Mouse (Mus musculus) limb, embryonic 15.5 days (tissue): ENCODE measurements around the gene Svop. TPM values are rescaled to one million over a fixed set of nuclear protein-coding genes. Genes with fewer than 3 reads are reported as not detected.

Source experiments
- ATAC-seq: fragments of 200-750 bp; cut with Nextera tagmentation; 2 replicates; pipeline ENCODE4 v1.8.0; 2017; ENCODE audit warnings: low read depth, moderate TSS enrichment; ENCODE audit not compliant: insufficient number of reproducible peaks, low FRiP score, low TSS enrichment
- H3K27ac ChIP-seq: fragments of 300-500 bp; sonication (generic); 2 replicates; pipeline ENCODE4 v1.5.1; 2015; ENCODE audit warnings: moderate library complexity, mild to moderate bottlenecking, inconsistent platforms
- H3K27me3 ChIP-seq: fragments of 300-500 bp; sonication (generic); 2 replicates; pipeline ENCODE4 v1.6.1; 2015; ENCODE audit warnings: inconsistent platforms
- H3K36me3 ChIP-seq: fragments of 300-500 bp; sonication (generic); 2 replicates; pipeline ENCODE4 v1.6.1; 2015; ENCODE audit warnings: inconsistent platforms
- H3K4me1 ChIP-seq: fragments of 300-500 bp; sonication (generic); 2 replicates; pipeline ENCODE4 v1.6.1; 2015; ENCODE audit warnings: inconsistent platforms
- H3K4me2 ChIP-seq: fragments of 300-500 bp; sonication (generic); 2 replicates; pipeline ENCODE4 v1.6.1; 2015; ENCODE audit warnings: mild to moderate bottlenecking, inconsistent platforms
- H3K4me3 ChIP-seq: fragments of 300-500 bp; sonication (generic); 2 replicates; pipeline ENCODE4 v1.5.1; 2015; ENCODE audit warnings: mild to moderate bottlenecking, inconsistent platforms
- H3K9ac ChIP-seq: fragments of 300-500 bp; sonication (generic); 2 replicates; pipeline ENCODE4 v1.6.1; 2015; ENCODE audit warnings: inconsistent platforms
- H3K9me3 ChIP-seq: fragments of 300-500 bp; sonication (generic); 2 replicates; pipeline ENCODE4 v1.6.1; 2016; ENCODE audit warnings: inconsistent platforms
- WGBS: fragments of 180-500 bp; shearing (Covaris S2); methylation state at CpG from one replicate; pipeline ENCODE4 v1.1.7; 2015; 5-methylcytosine and 5-hydroxymethylcytosine counted together
- polyA plus RNA-seq: library from polyadenylated mRNA; unstranded; fragments of >200 nt; fragmentation: Nextera tagmentation; extraction: Ambion mirVana; gene quantifications from 2 replicates; pipeline ENCODE4 v1.2.1, GENCODE M21; 2015

The Svop gene
- polyA plus RNA-seq, 1 experiment from 2014 or later: 0.24 TPM

GRCm38 (mm10) chr5:114006974-114007373 lies 84.4 kb downstream of the Svop start:
- Histone ChIP-seq H3K4me1 (no peaks in the 10 kb centered on the region), H3K27ac (no peak overlapping the region), H3K9ac (no peak overlapping the region), H3K4me2 (no peak overlapping the region), H3K36me3 (no peaks in the 10 kb centered on the region), H3K9me3 (no peaks in the 10 kb centered on the region), H3K27me3 (no peaks in the 10 kb centered on the region), H3K4me3 (no peak overlapping the region)
- 70% methylated on average over 4 of the region's 4 CpGs for WGBS
- no peak for ATAC-seq

GRCm38 (mm10) chr5:114005100-114005499 lies 86.3 kb downstream of the Svop start:
- H3K27ac ChIP-seq: no peak overlapping the region
- H3K4me3 ChIP-seq: no peak overlapping the region
- H3K9me3 ChIP-seq: no peaks in the 10 kb centered on the region
- ATAC-seq: no peak
- H3K27me3 ChIP-seq: no peaks in the 10 kb centered on the region
- no peaks in the 10 kb centered on the region for H3K36me3 ChIP-seq
- WGBS: 20% methylated on average over 5 of the region's 5 CpGs
- H3K4me2 ChIP-seq: no peak overlapping the region
- H3K9ac ChIP-seq: no peak overlapping the region
- H3K4me1 ChIP-seq: no peaks in the 10 kb centered on the region

- WGBS: 76% methylated on average over 11 of the region's 11 CpGs
- no peaks in the 10 kb centered on the region for H3K9me3 ChIP-seq
- H3K36me3 ChIP-seq: no peaks in the 10 kb centered on the region
- no peak for ATAC-seq
- no peaks in the 10 kb centered on the region for H3K4me1 ChIP-seq
- no peaks in the 10 kb centered on the region for H3K27me3 ChIP-seq
- H3K4me3 ChIP-seq: no peak overlapping the region
- H3K4me2 ChIP-seq: no peak overlapping the region
- no peak overlapping the region for H3K27ac ChIP-seq
- no peak overlapping the region for H3K9ac ChIP-seq
Measured at GRCm38 (mm10) chr5:114004573-114004972, 86.8 kb downstream of the Svop start.

GRCm38 (mm10) chr5:114003542-114003941 lies 87.8 kb downstream of the Svop start, which contains the start of gene Dao:
Gene Dao (plus strand): TSS chr5:114003703.
- Histone ChIP-seq H3K9me3 (no peaks in the 10 kb centered on the region), H3K4me3 (no peak within 1 kb of the TSS), H3K4me2 (no peak within 1 kb of the TSS), H3K4me1 (no peaks in the 10 kb centered on the region), H3K27me3 (no peaks in the 10 kb centered on the region), H3K27ac (no peak within 1 kb of the TSS), H3K9ac (no peak within 1 kb of the TSS), H3K36me3 (no peaks in the 10 kb centered on the region)
- no peak; the same call in 1 of the 2 replicates for ATAC-seq
- 51% methylated on average over 5 of the region's 5 CpGs for WGBS

GRCm38 (mm10) chr5:113999382-113999781 lies 92.0 kb downstream of the Svop start:
- Histone ChIP-seq H3K4me3 (no peak overlapping the region), H3K36me3 (no peaks in the 10 kb centered on the region), H3K27ac (no peak overlapping the region), H3K27me3 (no peaks in the 10 kb centered on the region), H3K9ac (no peak overlapping the region), H3K4me1 (peaks cover 2% of the 10 kb centered on the region; the same call in 1 of the 2 replicates), H3K9me3 (no peaks in the 10 kb centered on the region), H3K4me2 (no peak overlapping the region)
- 60% methylated on average over 5 of the region's 5 CpGs for WGBS
- ATAC-seq: no peak

- H3K9me3 ChIP-seq: no peaks in the 10 kb centered on the region
- no peaks in the 10 kb centered on the region for H3K36me3 ChIP-seq
- 28% methylated on average over 2 of the region's 2 CpGs for WGBS
- no peak overlapping the region for H3K27ac ChIP-seq
- H3K4me2 ChIP-seq: no peak overlapping the region
- H3K27me3 ChIP-seq: no peaks in the 10 kb centered on the region
- peaks cover 16% of the 10 kb centered on the region for H3K4me1 ChIP-seq
- no peak overlapping the region for H3K9ac ChIP-seq
- ATAC-seq: no peak
- no peak overlapping the region for H3K4me3 ChIP-seq
Measured at GRCm38 (mm10) chr5:113996458-113996857, 94.9 kb downstream of the Svop start.

GRCm38 (mm10) chr5:113993487-113994465 lies 97.6 kb downstream of the Svop start, which contains the start of gene Ssh1:
Gene Ssh1 (minus strand): TSS chr5:113993894.
- Histone ChIP-seq H3K9me3 (no peaks in the 10 kb centered on the region), H3K36me3 (0 out of 2 replicates have a peak, but pooled peaks cover 5% of the 10 kb centered on the region), H3K27ac (peak within 1 kb of the TSS; percentile 94), H3K4me2 (peak within 1 kb of the TSS; percentile 63), H3K4me1 (peaks cover 24% of the 10 kb centered on the region), H3K4me3 (peak within 1 kb of the TSS; percentile 85), H3K27me3 (no peaks in the 10 kb centered on the region), H3K9ac (peak within 1 kb of the TSS; percentile 85)
- ATAC-seq: peak; percentile 87
- WGBS: under 1% methylated on average over 62 of the region's 83 CpGs

GRCm38 (mm10) chr5:113993031-113993486 lies 98.3 kb downstream of the Svop start:
- ATAC-seq: no peak; the same call in 1 of the 2 replicates

GRCm38 (mm10) chr5:113992339-113992831 lies 99.0 kb downstream of the Svop start:
- H3K4me3 ChIP-seq: peak overlapping the region; percentile 85
- peak overlapping the region; percentile 85 for H3K9ac ChIP-seq
- H3K27ac ChIP-seq: peak overlapping the region; percentile 94
- ATAC-seq: no peak
- 7% methylated on average over 12 of the region's 12 CpGs for whole genome bisulfite sequencing
- peaks cover 7% of the 10 kb centered on the region; the same call in 1 of the 2 replicates for H3K36me3 ChIP-seq
- H3K4me2 ChIP-seq: peak overlapping the region; percentile 63
- no peaks in the 10 kb centered on the region for H3K9me3 ChIP-seq
- peaks cover 24% of the 10 kb centered on the region for H3K4me1 ChIP-seq
- no peaks in the 10 kb centered on the region for H3K27me3 ChIP-seq

More at GRCm38 (mm10) chr5:113993031-113993486, 98.3 kb downstream of the Svop start:
- peak overlapping the region; percentile 85 for H3K9ac ChIP-seq
- peak overlapping the region; percentile 85 for H3K4me3 ChIP-seq
- peaks cover 24% of the 10 kb centered on the region for H3K4me1 ChIP-seq
- no peaks in the 10 kb centered on the region for H3K27me3 ChIP-seq
- H3K36me3 ChIP-seq: 0 out of 2 replicates have a peak, but pooled peaks cover 5% of the 10 kb centered on the region
- 0% methylated on average over 22 of the region's 22 CpGs for WGBS
- peak overlapping the region; percentile 94 for H3K27ac ChIP-seq
- peak overlapping the region; percentile 63 for H3K4me2 ChIP-seq
- no peaks in the 10 kb centered on the region for H3K9me3 ChIP-seq

- no peak for ATAC-seq
- Histone ChIP-seq H3K4me1 (peaks cover 32% of the 10 kb centered on the region), H3K4me2 (0 out of 2 replicates have a peak overlapping the region, but pooled peaks have one; percentile 5), H3K9me3 (no peaks in the 10 kb centered on the region), H3K27ac (no peak overlapping the region), H3K9ac (no peak overlapping the region), H3K4me3 (no peak overlapping the region), H3K36me3 (peaks cover 8% of the 10 kb centered on the region; the same call in 1 of the 2 replicates), H3K27me3 (no peaks in the 10 kb centered on the region)
- WGBS: 65% methylated on average over 7 of the region's 7 CpGs
Measured at GRCm38 (mm10) chr5:113991141-113991540, 100.2 kb downstream of the Svop start.

GRCm38 (mm10) chr5:113990593-113990992 lies 100.8 kb downstream of the Svop start:
- no peaks in the 10 kb centered on the region for H3K27me3 ChIP-seq
- H3K9ac ChIP-seq: no peak overlapping the region
- no peak overlapping the region for H3K4me2 ChIP-seq
- H3K27ac ChIP-seq: no peak overlapping the region
- WGBS: 83% methylated on average over 5 of the region's 5 CpGs
- no peak for ATAC-seq
- H3K36me3 ChIP-seq: peaks cover 8% of the 10 kb centered on the region; the same call in 1 of the 2 replicates
- no peaks in the 10 kb centered on the region for H3K9me3 ChIP-seq
- peaks cover 38% of the 10 kb centered on the region for H3K4me1 ChIP-seq
- no peak overlapping the region for H3K4me3 ChIP-seq
